Comparison of ENCODE assay signal across 8 mouse cellular contexts in genomic region chr2:154223265-154223916, GRCm38 (mm10). TPM values are rescaled to one million over a fixed set of nuclear protein-coding genes. Genes with fewer than 3 reads are reported as not detected.
DNase-seq lines count a peak whose midpoint lies in the region; ATAC-seq lines count a peak whose summit lies in the region.

Gene Bpifb5 (plus strand): TSS chr2:154223742.

- H3K4me3 ChIP-seq in limb, embryonic 13.5 days: no peak within 1 kb of the TSS
- H3K4me3 ChIP-seq in midbrain, embryonic 16.5 days (ENCODE audit: low read depth, low read length): no peak within 1 kb of the TSS

- H3K36me3 ChIP-seq in limb, embryonic 13.5 days: no peaks in the 10 kb centered on the region
- no peaks in the 10 kb centered on the region for H3K36me3 ChIP-seq in midbrain, embryonic 16.5 days (ENCODE audit: control insufficient read depth, insufficient read depth, low read length)

- peaks cover 29% of the 10 kb centered on the region for H3K4me1 ChIP-seq in limb, embryonic 13.5 days
- H3K4me1 ChIP-seq in midbrain, embryonic 16.5 days (ENCODE audit: control insufficient read depth, insufficient read depth, low read length): peaks cover 10% of the 10 kb centered on the region

- ATAC-seq in limb, embryonic 13.5 days (ENCODE audit: low FRiP score, low read depth): peak; percentile 69
- ATAC-seq in midbrain, embryonic 16.5 days: peak; percentile 85

- intact Hi-C loops in heart, postnatal 10 days (cut with DNase I): no loop called here

- H3K27ac ChIP-seq in limb, embryonic 13.5 days: peak within 1 kb of the TSS; percentile 22; the same call in 1 of the 2 replicates
- H3K27ac ChIP-seq in midbrain, embryonic 16.5 days (ENCODE audit: low read length): peak within 1 kb of the TSS; percentile 46; the same call in 1 of the 2 replicates

- peak within 1 kb of the TSS; percentile 40 for H3K4me2 ChIP-seq in limb, embryonic 13.5 days (replicated peaks)
- no peak within 1 kb of the TSS for H3K4me2 ChIP-seq in midbrain, embryonic 16.5 days (ENCODE audit: low read length)

- no peaks in the 10 kb centered on the region for H3K9me3 ChIP-seq in limb, embryonic 13.5 days
- no peaks in the 10 kb centered on the region for H3K9me3 ChIP-seq in midbrain, embryonic 16.5 days (replicated peaks; ENCODE audit: control insufficient read depth, low read length, poor library complexity, severe bottlenecking)

- DNase-seq in adrenal gland, adult 2 months: peak; percentile 17
- no peak for DNase-seq in adrenal gland, adult (ENCODE audit: inconsistent age in 2 of 2, low spot score in 1 of 2)
- DNase-seq in embryo, embryonic 10.5 days (ENCODE audit: low spot score): peak; percentile 81
- DNase-seq in heart, postnatal 10 days: peak; percentile 17 to 38
- no peak for DNase-seq in layer of hippocampus, adult 9-10 months (ENCODE audit: low spot score)
- no peak for DNase-seq in cerebellum, postnatal 36 days

- 4% methylated on average over 14 of the region's 14 CpGs for WGBS in limb, embryonic 13.5 days
- WGBS in midbrain, embryonic 16.5 days: 4% methylated on average over 14 of the region's 14 CpGs

- no peak within 1 kb of the TSS for H3K9ac ChIP-seq in limb, embryonic 13.5 days
- no peak within 1 kb of the TSS for H3K9ac ChIP-seq in midbrain, embryonic 16.5 days (ENCODE audit: low read depth, low read length)

- H3K27me3 ChIP-seq in limb, embryonic 13.5 days: no peaks in the 10 kb centered on the region
- no peaks in the 10 kb centered on the region for H3K27me3 ChIP-seq in midbrain, embryonic 16.5 days (ENCODE audit: control insufficient read depth, insufficient read depth, low read depth, low read length)

RNA-seq across cellular contexts. Expression of gene Bpifb5, which starts in this region (rescaled TPM):
- under 1 TPM in 1 of 2 experiments, not detected in 1; 0.17 TPM for total RNA-seq in adrenal gland, adult 2 months (2021)
- 0.40 and 0.54 TPM in 2 replicates for polyA plus RNA-seq in adrenal gland, adult 2 months (2012; rRNA removed)
- total RNA-seq in heart, postnatal 10 days (2021): not detected
- 0.14 and 0.15 TPM in 2 replicates for polyA plus RNA-seq in limb, embryonic 13.5 days (2015; fragmentation: Nextera tagmentation; extraction: Ambion mirVana)
- 0.25 and 0.36 TPM in 2 replicates for polyA plus RNA-seq in midbrain, embryonic 16.5 days (2015; fragmentation: Nextera tagmentation; extraction: Ambion mirVana)

Comparison
In these comparisons a context has a peak if more than half of its experiments do, and no peak if none do; other contexts are left out.
1. Peak in DNase-seq in adrenal gland, adult 2 months; RNA of the gene not detected or under 1 TPM.
2. Peak in DNase-seq in heart, postnatal 10 days; RNA of the gene not detected or under 1 TPM.
3. Peak in ATAC-seq, H3K27ac ChIP-seq and H3K4me2 ChIP-seq in limb, embryonic 13.5 days; RNA of the gene not detected or under 1 TPM.
4. Peak in ATAC-seq and H3K27ac ChIP-seq in midbrain, embryonic 16.5 days; RNA of the gene not detected or under 1 TPM.